Mouse (Mus musculus): ENCODE data around the gene Fam196a.

DNA sequence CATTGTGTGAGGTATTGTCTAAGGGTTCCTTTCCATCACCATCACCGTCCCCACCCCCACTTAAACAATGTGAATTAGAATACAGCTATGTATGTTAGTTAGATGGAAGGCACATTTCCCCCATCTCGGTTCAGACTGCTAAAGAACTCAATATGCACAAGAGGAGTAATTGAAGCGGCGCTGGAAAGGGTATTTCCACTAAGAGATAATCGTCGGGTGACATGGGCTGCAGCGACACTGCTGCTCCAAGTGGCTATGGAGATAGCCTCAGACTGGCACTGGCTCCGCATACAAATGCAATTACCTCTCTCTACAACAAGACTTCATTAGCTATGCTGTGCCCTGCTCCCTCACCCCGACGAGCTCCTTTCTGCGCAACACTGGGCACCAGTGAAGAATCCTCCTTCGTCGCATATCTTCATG is 45.8 kb downstream of the Fam196a start:
- TF ChIP-seq CTCF (IDR thresholded peaks at IDR 0.05; ENCODE audit: low read depth) (no peak), EP300 (IDR thresholded peaks at IDR 0.05; ENCODE audit: low read depth) (no peak)
